Mouse (Mus musculus) megakaryocyte, embryonic 14.5 days (primary cell): Measurements from ENCODE around the gene Mettl27.

Experiments
- FLI1 ChIP-seq: IDR thresholded peaks from 2 replicates; pipeline ENCODE4 v1.6.1; 2012; ENCODE audit warnings: low read length, inconsistent platforms, mixed read lengths
- GATA1 ChIP-seq: IDR thresholded peaks from 3 replicates; pipeline ENCODE4 v1.6.1; 2012; ENCODE audit warnings: mixed read lengths, low read length, inconsistent platforms, borderline replicate concordance

DNA sequence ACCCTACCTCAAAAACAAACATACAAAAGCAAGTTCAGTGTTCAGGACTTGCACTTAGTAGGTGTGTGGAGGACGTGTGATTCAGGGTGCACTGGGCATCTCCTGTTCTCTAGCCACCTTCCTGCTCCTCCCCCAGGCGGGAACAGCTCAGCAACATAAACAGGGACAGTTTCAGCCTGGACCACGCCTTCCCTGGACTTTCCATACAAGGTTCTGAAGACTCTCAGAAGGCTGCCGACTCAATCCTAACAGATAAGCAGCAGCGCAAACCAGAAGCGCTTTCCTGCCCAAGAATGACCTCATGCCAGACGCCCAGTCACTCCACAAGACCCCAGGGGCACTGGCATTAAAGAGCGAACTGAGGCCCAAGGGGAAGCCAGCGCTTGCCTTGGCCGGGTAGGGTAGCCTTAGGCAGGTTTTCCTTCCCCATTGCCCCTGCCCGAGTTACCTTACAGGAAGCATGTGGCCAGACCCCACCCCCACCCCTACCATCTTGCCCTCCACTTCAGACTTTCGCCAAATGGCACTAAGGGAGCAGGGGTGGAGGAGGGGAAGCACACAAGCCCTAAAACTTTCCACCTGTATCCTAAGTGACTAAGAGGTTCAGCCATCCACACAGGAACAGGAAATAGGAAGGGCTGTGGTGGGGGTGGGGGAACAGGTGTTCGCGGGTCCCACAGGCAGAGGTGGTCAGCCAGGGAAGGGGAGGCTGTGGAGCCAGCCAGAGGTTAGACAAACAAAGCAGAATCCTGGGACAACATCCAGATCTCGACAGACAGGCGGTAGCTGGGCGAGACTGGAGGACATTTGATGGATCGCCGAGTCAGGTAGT is 19.1 kb downstream of the Mettl27 start:
- no peak for TF ChIP-seq GATA1
- TF ChIP-seq FLI1 = no peak
